Mouse (Mus musculus) forebrain, embryonic 16.5 days (tissue): ENCODE measurements at regions not wholly inside any gene's neighbourhood (a gene's known extent, or its start where the extent isn't known, plus 50 kb on each side); places are given as distances from the start of the nearest gene placed in this dataset.

Experiments
- ATAC-seq: fragments of 200-750 bp; cut with Nextera tagmentation; 2 replicates; pipeline ENCODE4 v1.8.0; 2017; ENCODE audit warnings: mild to moderate bottlenecking, moderate library complexity
- H3K27ac ChIP-seq: fragments of 300-500 bp; sonication (generic); 2 replicates; pipeline ENCODE4 v1.5.1; 2014; ENCODE audit warnings: low read length, control low read depth
- H3K27me3 ChIP-seq: fragments of 300-500 bp; sonication (generic); replicated peaks from 2 replicates; pipeline ENCODE4 v1.6.1; 2014; ENCODE audit warnings: low read length; ENCODE audit not compliant: control insufficient read depth, insufficient read depth
- H3K36me3 ChIP-seq: fragments of 300-500 bp; sonication (generic); 2 replicates; pipeline ENCODE4 v1.6.1; 2014; ENCODE audit not compliant: control insufficient read depth, insufficient read depth
- H3K4me1 ChIP-seq: fragments of 300-500 bp; sonication (generic); replicated peaks from 2 replicates; pipeline ENCODE4 v1.6.1; 2014; ENCODE audit warnings: low read length; ENCODE audit not compliant: control insufficient read depth, insufficient read depth
- H3K4me2 ChIP-seq: fragments of 300-500 bp; sonication (generic); 2 replicates; pipeline ENCODE4 v1.6.1; 2014; ENCODE audit warnings: mild to moderate bottlenecking, low read length, control low read depth
- H3K4me3 ChIP-seq: fragments of 300-500 bp; sonication (generic); replicated peaks from 2 replicates; pipeline ENCODE4 v1.5.1; 2014; ENCODE audit warnings: mild to moderate bottlenecking, low read length, control low read depth
- H3K9ac ChIP-seq: fragments of 300-500 bp; sonication (generic); replicated peaks from 2 replicates; pipeline ENCODE4 v1.6.1; 2014; ENCODE audit warnings: low read depth, low read length, control low read depth
- H3K9me3 ChIP-seq: fragments of 300-500 bp; sonication (generic); 2 replicates; pipeline ENCODE4 v1.6.1; 2016; ENCODE audit warnings: low read length; ENCODE audit not compliant: control insufficient read depth
- WGBS: fragments of 180-500 bp; shearing (Covaris S2); extraction: QIAGEN DNeasy Blood & Tissue Kit; methylation state at CpG from one replicate; pipeline ENCODE4 v1.1.7; 2014; 5-methylcytosine and 5-hydroxymethylcytosine counted together

- Histone ChIP-seq H3K4me3 (no peak overlapping the region), H3K36me3 (no peaks in the 10 kb centered on the region), H3K4me1 (no peaks in the 10 kb centered on the region), H3K4me2 (no peak overlapping the region), H3K27me3 (no peaks in the 10 kb centered on the region), H3K9me3 (no peaks in the 10 kb centered on the region), H3K9ac (no peak overlapping the region), H3K27ac (no peak overlapping the region)
- 97% methylated on average over 6 of the region's 6 CpGs for WGBS
- ATAC-seq, result no peak
These were observed 126.6 kb upstream of the Klf4 start for GRCm38 (mm10) chr4:55658904-55659303.

GRCm38 (mm10) chr4:55655329-55655728 is 123.1 kb upstream of the Klf4 start:
- no peak for ATAC-seq
- no peaks in the 10 kb centered on the region for H3K9me3 ChIP-seq
- H3K4me1 ChIP-seq, result peaks cover 11% of the 10 kb centered on the region
- no peak overlapping the region for H3K4me3 ChIP-seq
- H3K27me3 ChIP-seq, result no peaks in the 10 kb centered on the region
- no peaks in the 10 kb centered on the region for H3K36me3 ChIP-seq
- no peak overlapping the region for H3K27ac ChIP-seq
- 92% methylated on average over 2 of the region's 2 CpGs for WGBS
- H3K9ac ChIP-seq, result no peak overlapping the region
- no peak overlapping the region for H3K4me2 ChIP-seq

- ATAC-seq, result no peak
- 81% methylated on average over 5 of the region's 5 CpGs for WGBS
- Histone ChIP-seq H3K9me3 (no peaks in the 10 kb centered on the region), H3K36me3 (no peaks in the 10 kb centered on the region), H3K4me1 (peaks cover 13% of the 10 kb centered on the region), H3K9ac (no peak overlapping the region), H3K27ac (no peak overlapping the region), H3K4me3 (no peak overlapping the region), H3K27me3 (no peaks in the 10 kb centered on the region), H3K4me2 (no peak overlapping the region)
These were observed 120.4 kb upstream of the Klf4 start for GRCm38 (mm10) chr4:55652628-55653027.

GRCm38 (mm10) chr4:55651811-55652410 is 119.6 kb upstream of the Klf4 start:
- H3K27me3 ChIP-seq, result no peaks in the 10 kb centered on the region
- no peak for ATAC-seq
- H3K36me3 ChIP-seq, result no peaks in the 10 kb centered on the region
- WGBS, result 15% methylated on average over 12 of the region's 12 CpGs
- H3K4me3 ChIP-seq, result peak overlapping the region; percentile 65
- peaks cover 13% of the 10 kb centered on the region for H3K4me1 ChIP-seq
- no peak overlapping the region for H3K27ac ChIP-seq
- peak overlapping the region; percentile 86 for H3K9ac ChIP-seq
- peak overlapping the region; percentile 79 for H3K4me2 ChIP-seq
- no peaks in the 10 kb centered on the region for H3K9me3 ChIP-seq

GRCm38 (mm10) chr4:55651051-55651763 is 118.9 kb upstream of the Klf4 start:
- peak; percentile 86 for ATAC-seq
- WGBS, result under 1% methylated on average over 55 of the region's 56 CpGs
- peak overlapping the region; percentile 86 for H3K9ac ChIP-seq
- peak overlapping the region; percentile 85 for H3K27ac ChIP-seq
- peak overlapping the region; percentile 65 for H3K4me3 ChIP-seq
- peak overlapping the region; percentile 79 for H3K4me2 ChIP-seq
- H3K4me1 ChIP-seq, result peaks cover 13% of the 10 kb centered on the region
- H3K9me3 ChIP-seq, result no peaks in the 10 kb centered on the region
- no peaks in the 10 kb centered on the region for H3K27me3 ChIP-seq
- no peaks in the 10 kb centered on the region for H3K36me3 ChIP-seq

GRCm38 (mm10) chr4:55650186-55650585 is 117.9 kb upstream of the Klf4 start:
- Histone ChIP-seq H3K4me2 (no peak overlapping the region), H3K27me3 (no peaks in the 10 kb centered on the region), H3K4me1 (peaks cover 18% of the 10 kb centered on the region), H3K36me3 (no peaks in the 10 kb centered on the region), H3K9ac (no peak overlapping the region), H3K9me3 (no peaks in the 10 kb centered on the region), H3K4me3 (no peak overlapping the region), H3K27ac (no peak overlapping the region)
- 51% methylated on average over 7 of the region's 7 CpGs for WGBS
- ATAC-seq, result no peak

- WGBS, result 18% methylated on average over 7 of the region's 7 CpGs
- H3K4me1 ChIP-seq, result peaks cover 20% of the 10 kb centered on the region
- no peak for ATAC-seq
These were observed 116.1 kb upstream of the Klf4 start for GRCm38 (mm10) chr4:55648376-55648775.

GRCm38 (mm10) chr4:55645432-55645831 is 113.2 kb upstream of the Klf4 start:
- no peak overlapping the region for H3K9ac ChIP-seq
- H3K36me3 ChIP-seq, result no peaks in the 10 kb centered on the region
- H3K4me3 ChIP-seq, result no peak overlapping the region
- peak; percentile 41 for ATAC-seq
- 64% methylated on average over 3 of the region's 3 CpGs for WGBS
- H3K9me3 ChIP-seq, result no peaks in the 10 kb centered on the region
- H3K4me1 ChIP-seq, result peaks cover 10% of the 10 kb centered on the region
- H3K27me3 ChIP-seq, result no peaks in the 10 kb centered on the region
- no peak overlapping the region for H3K27ac ChIP-seq
- H3K4me2 ChIP-seq, result no peak overlapping the region

More at GRCm38 (mm10) chr4:55648376-55648775, 116.1 kb upstream of the Klf4 start:
- no peaks in the 10 kb centered on the region for H3K36me3 ChIP-seq
- H3K27me3 ChIP-seq, result no peaks in the 10 kb centered on the region
- H3K4me3 ChIP-seq, result no peak overlapping the region
- H3K4me2 ChIP-seq, result no peak overlapping the region
- H3K27ac ChIP-seq, result no peak overlapping the region
- H3K9ac ChIP-seq, result no peak overlapping the region
- H3K9me3 ChIP-seq, result no peaks in the 10 kb centered on the region

GRCm38 (mm10) chr4:55644895-55645294 is 112.6 kb upstream of the Klf4 start:
- 64% methylated on average over 2 of the region's 2 CpGs for WGBS
- H3K9me3 ChIP-seq, result no peaks in the 10 kb centered on the region
- no peak for ATAC-seq
- H3K36me3 ChIP-seq, result no peaks in the 10 kb centered on the region
- no peak overlapping the region for H3K4me3 ChIP-seq
- H3K27me3 ChIP-seq, result no peaks in the 10 kb centered on the region
- no peak overlapping the region for H3K9ac ChIP-seq
- H3K4me2 ChIP-seq, result no peak overlapping the region
- no peak overlapping the region for H3K27ac ChIP-seq
- H3K4me1 ChIP-seq, result peaks cover 6% of the 10 kb centered on the region; the same call in 1 of the 2 replicates
